Mouse (Mus musculus) liver, embryonic 16.5 days (tissue): ENCODE measurements around the gene Nup210. TPM values are rescaled to one million over a fixed set of nuclear protein-coding genes. Genes with fewer than 3 reads are reported as not detected.
A peak's percentile ranks its signal among the peaks of the same experiment; 100 is the strongest.

Source experiments
- ATAC-seq: fragments of 200-750 bp; cut with Nextera tagmentation; 2 replicates; pipeline ENCODE4 v1.8.0; 2017; ENCODE audit warnings: low read depth, mild to moderate bottlenecking, moderate number of reproducible peaks, moderate library complexity
- H3K27ac ChIP-seq: fragments of 300-500 bp; sonication (generic); 2 replicates; pipeline ENCODE4 v1.5.1; 2014; ENCODE audit warnings: mild to moderate bottlenecking, low read length
- H3K27me3 ChIP-seq: fragments of 300-500 bp; sonication (generic); 2 replicates; pipeline ENCODE4 v1.6.1; 2014; ENCODE audit warnings: low read depth, low read length, mixed read lengths; ENCODE audit not compliant: control insufficient read depth, insufficient read depth
- H3K36me3 ChIP-seq: fragments of 300-500 bp; sonication (generic); 2 replicates; pipeline ENCODE4 v1.6.1; 2014; ENCODE audit warnings: mild to moderate bottlenecking; ENCODE audit not compliant: control insufficient read depth, insufficient read depth
- H3K4me1 ChIP-seq: fragments of 300-500 bp; sonication (generic); 2 replicates; pipeline ENCODE4 v1.6.1; 2014; ENCODE audit warnings: low read depth, low read length, mixed read lengths; ENCODE audit not compliant: control insufficient read depth
- H3K4me2 ChIP-seq: fragments of 300-500 bp; sonication (generic); 2 replicates; pipeline ENCODE4 v1.6.1; 2014; ENCODE audit warnings: low read depth, low read length, mixed read lengths
- H3K4me3 ChIP-seq: fragments of 300-500 bp; sonication (generic); 2 replicates; pipeline ENCODE4 v1.5.1; 2014; ENCODE audit warnings: low read depth, mild to moderate bottlenecking, low read length
- H3K9ac ChIP-seq: fragments of 300-500 bp; sonication (generic); 2 replicates; pipeline ENCODE4 v1.6.1; 2014; ENCODE audit warnings: low read depth, low read length
- H3K9me3 ChIP-seq: fragments of 300-500 bp; sonication (generic); replicated peaks from 2 replicates; pipeline ENCODE4 v1.6.1; 2016; ENCODE audit warnings: low read length; ENCODE audit not compliant: control insufficient read depth
- WGBS: fragments of 180-500 bp; shearing (Covaris S2); extraction: QIAGEN DNeasy Blood & Tissue Kit; methylation state at CpG from one replicate; pipeline ENCODE4 v1.1.7; 2014; ENCODE audit not compliant: insufficient replicate concordance; 5-methylcytosine and 5-hydroxymethylcytosine counted together
- polyA plus RNA-seq: library from polyadenylated mRNA; unstranded; fragments of >200 nt; fragmentation: Nextera tagmentation; extraction: Ambion mirVana; gene quantifications from 2 replicates; pipeline ENCODE4 v1.2.1, GENCODE M21; 2015

Nup210 gene
- polyA plus RNA-seq, 1 experiment from 2014 or later = 33.2 TPM

DNA sequence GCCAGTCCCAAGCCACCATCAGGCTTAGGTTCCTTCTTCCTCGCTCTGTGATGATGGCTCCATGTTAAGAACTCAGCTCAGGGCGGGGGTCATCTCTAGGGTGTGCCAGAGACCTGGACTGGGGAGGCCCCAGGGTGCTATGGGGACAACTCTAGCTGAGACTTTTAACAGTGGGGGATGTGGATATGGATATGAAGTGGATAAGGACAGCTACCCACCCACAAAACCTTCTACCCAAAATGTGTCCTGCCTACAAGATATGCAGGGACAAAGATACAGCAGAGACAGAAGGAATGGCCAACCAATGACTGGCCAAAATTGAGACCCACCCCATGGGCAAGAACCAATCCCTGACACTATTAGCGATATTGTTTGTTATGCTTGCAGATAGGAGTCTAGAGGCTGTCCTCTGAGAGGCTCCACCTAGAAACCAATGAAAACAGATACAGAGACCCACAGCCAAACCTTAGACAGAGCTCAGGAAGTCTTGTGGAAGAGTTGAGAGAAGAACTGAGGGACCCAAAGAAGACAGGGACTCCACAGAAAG, 108.3 kb downstream of the Nup210 start:
- Histone ChIP-seq H3K9me3 (no peaks in the 10 kb centered on the region), H3K4me1 (peaks cover 38% of the 10 kb centered on the region), H3K27ac (peak overlapping the region; percentile 47), H3K4me3 (no peak overlapping the region), H3K36me3 (peaks cover 4% of the 10 kb centered on the region; the same call in 1 of the 2 replicates), H3K4me2 (peak overlapping the region; percentile 15; the same call in 1 of the 2 replicates), H3K27me3 (no peaks in the 10 kb centered on the region), H3K9ac (no peak overlapping the region)
- peak; percentile 77 for ATAC-seq
- 33% methylated on average over 3 of the region's 3 CpGs for WGBS

DNA sequence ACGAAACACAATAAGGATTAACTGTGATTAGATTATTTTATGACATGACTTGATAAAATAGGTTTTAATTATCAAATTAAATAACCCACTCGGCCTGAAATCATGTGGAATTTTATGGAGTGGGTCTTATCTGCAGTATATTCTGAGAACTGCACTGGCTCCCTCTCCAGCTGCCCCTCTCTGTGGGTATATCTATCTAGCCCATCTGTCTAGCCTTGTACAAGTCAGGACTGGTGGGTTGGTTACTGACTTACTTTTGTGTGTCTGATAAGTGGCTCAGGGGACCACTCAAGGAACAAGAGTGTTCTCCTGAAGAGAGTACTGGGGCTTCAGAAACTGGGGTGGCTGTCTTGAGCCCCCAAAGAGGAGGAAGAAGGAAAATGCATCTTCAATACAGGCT, 109.4 kb downstream of the Nup210 start:
- peak; percentile 74 for ATAC-seq
- peaks cover 45% of the 10 kb centered on the region for H3K4me1 ChIP-seq

DNA sequence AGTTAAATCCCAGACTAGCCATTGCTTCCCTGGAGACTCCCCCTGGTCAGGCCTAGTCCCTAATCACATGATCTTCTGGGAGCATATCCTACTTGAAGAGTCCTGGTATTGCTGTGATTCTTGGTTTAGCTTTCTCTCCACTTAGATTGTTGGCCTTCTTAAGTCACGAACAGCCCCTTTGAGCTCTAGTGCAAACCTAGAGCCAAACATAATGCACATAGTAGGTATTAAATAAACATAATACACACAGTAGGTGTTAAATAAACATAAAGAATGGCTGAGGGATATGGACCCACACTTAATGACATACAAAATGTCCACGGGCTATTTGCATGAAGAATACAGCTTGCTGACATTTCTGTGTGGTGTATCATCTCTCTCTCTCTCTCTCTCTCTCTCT, 112.5 kb downstream of the Nup210 start:
- Histone ChIP-seq H3K9ac (no peak overlapping the region), H3K4me2 (0 out of 2 replicates have a peak overlapping the region, but pooled peaks have one; percentile 19), H3K4me3 (no peak overlapping the region), H3K27ac (peak overlapping the region; percentile 0; the same call in 1 of the 2 replicates), H3K4me1 (peaks cover 61% of the 10 kb centered on the region), H3K36me3 (no peaks in the 10 kb centered on the region), H3K27me3 (no peaks in the 10 kb centered on the region), H3K9me3 (no peaks in the 10 kb centered on the region)
- ATAC-seq = no peak
- WGBS = 71% methylated on average over 2 of the region's 2 CpGs

More for the DNA sequence above, 109.4 kb downstream of the Nup210 start:
- peak overlapping the region; percentile 4; the same call in 1 of the 2 replicates for H3K9ac ChIP-seq
- H3K27ac ChIP-seq = peak overlapping the region; percentile 47
- H3K4me2 ChIP-seq = peak overlapping the region; percentile 15
- no peaks in the 10 kb centered on the region for H3K27me3 ChIP-seq
- 9% methylated on average over 2 of the region's 2 CpGs for WGBS
- H3K36me3 ChIP-seq = no peaks in the 10 kb centered on the region
- H3K9me3 ChIP-seq = no peaks in the 10 kb centered on the region
- H3K4me3 ChIP-seq = no peak overlapping the region

DNA sequence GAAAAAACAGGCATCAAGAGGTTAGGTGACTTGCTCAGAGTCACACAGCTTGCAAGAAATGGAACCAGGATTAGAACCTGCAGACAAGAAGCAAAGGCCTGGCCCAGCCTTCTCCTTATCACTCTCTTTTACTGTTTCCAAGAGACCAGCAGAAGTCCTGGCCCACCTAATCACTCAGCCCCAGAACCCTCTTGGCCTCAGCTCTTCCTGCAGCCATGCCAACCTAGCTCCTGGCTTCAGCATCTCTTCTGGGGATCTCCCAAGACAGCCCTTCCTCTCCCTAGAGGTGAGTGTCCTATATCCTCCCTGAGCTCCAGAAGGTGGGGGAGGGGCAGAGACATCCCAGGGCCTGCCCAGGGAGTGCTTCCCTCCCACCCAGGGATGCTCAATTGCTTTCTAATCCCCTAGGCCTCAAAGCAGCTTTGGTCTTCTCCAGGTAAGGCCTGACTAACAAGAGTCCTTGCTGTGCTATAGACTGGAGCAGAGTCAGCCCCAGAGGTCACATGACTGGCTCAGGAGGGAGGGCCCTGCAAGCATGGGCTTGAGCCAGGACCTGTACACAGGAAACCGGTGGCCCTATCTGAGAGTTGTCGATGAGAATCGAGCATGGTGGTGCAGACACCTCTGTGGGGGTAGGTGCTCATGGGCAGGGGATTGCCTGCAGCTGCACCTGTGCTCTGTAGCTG, 113.2 kb downstream of the Nup210 start:
- no peak overlapping the region; the same call in 1 of the 2 replicates for H3K27ac ChIP-seq
- no peak overlapping the region for H3K4me3 ChIP-seq
- WGBS = 4% methylated on average over 3 of the region's 3 CpGs

DNA sequence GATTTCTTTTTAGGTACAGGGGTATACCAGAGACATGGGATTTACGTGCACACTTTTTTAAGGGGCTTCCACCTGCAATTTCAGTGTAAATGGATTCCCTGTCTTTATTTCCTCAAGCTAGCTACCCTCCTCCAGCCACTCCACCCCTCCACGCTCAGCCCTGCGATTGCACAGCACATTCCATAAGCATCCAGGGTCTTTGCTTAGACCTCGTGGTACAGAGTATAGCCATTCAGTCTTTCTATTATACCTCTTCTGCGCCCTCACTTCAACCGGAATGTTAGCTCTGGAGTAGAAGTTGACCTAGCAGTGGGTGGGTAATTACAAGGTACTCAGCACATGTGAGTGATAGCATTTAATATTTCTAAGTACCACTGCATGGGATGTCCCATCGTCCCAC, 115.1 kb downstream of the Nup210 start:
- peaks cover 38% of the 10 kb centered on the region for H3K4me1 ChIP-seq
- no peaks in the 10 kb centered on the region for H3K9me3 ChIP-seq
- no peak overlapping the region for H3K4me2 ChIP-seq
- no peaks in the 10 kb centered on the region for H3K27me3 ChIP-seq
- no peak overlapping the region for H3K9ac ChIP-seq
- no peak for ATAC-seq
- WGBS = 53% methylated on average over 7 of the region's 7 CpGs
- H3K36me3 ChIP-seq = no peaks in the 10 kb centered on the region
- no peak overlapping the region for H3K4me3 ChIP-seq
- no peak overlapping the region for H3K27ac ChIP-seq

More for the DNA sequence above, 113.2 kb downstream of the Nup210 start:
- H3K9ac ChIP-seq = no peak overlapping the region
- no peaks in the 10 kb centered on the region for H3K27me3 ChIP-seq
- no peaks in the 10 kb centered on the region for H3K36me3 ChIP-seq
- H3K9me3 ChIP-seq = no peaks in the 10 kb centered on the region
- H3K4me1 ChIP-seq = peaks cover 55% of the 10 kb centered on the region
- peak overlapping the region; percentile 19 for H3K4me2 ChIP-seq
- ATAC-seq = peak; percentile 54

DNA sequence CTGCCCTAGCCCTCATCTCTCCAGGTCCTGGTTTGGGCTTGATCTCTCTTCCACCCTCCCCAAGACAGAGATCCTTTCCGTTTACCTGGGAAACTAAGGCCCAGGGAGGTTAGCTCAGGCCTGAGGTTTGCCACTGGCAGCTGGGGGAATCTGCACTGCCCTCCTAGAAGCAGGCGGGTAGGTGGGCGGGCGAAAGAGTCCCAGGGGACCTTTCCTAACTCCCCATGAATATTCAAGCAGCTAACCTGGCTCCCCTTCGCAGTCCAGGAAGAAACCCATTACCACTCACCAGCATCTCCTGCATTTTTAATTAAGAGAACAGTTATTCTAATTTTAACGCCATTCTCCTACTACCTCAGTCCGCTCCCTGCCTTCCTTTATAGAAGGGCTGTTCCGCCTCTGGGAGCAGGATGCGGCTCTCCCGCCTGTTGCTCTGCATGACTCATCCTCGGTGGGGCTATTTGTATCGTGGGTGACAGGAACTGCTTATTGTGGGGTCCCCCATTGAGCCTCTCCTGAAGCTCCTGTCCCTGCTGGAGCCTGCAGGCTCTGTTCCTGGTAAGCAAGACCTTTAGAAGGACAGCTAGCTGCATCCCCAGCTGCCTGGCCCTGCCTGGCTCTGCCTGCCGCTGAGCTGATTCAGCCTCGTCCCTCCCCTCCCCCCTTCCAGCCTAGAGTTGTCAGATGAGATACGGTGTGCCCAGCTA, 115.7 kb downstream of the Nup210 start:
- Histone ChIP-seq H3K4me1 (peaks cover 32% of the 10 kb centered on the region), H3K9me3 (no peaks in the 10 kb centered on the region), H3K4me2 (no peak overlapping the region), H3K9ac (no peak overlapping the region), H3K36me3 (no peaks in the 10 kb centered on the region), H3K27ac (no peak overlapping the region), H3K4me3 (no peak overlapping the region), H3K27me3 (no peaks in the 10 kb centered on the region)
- 29% methylated on average over 15 of the region's 15 CpGs for WGBS
- no peak for ATAC-seq

DNA sequence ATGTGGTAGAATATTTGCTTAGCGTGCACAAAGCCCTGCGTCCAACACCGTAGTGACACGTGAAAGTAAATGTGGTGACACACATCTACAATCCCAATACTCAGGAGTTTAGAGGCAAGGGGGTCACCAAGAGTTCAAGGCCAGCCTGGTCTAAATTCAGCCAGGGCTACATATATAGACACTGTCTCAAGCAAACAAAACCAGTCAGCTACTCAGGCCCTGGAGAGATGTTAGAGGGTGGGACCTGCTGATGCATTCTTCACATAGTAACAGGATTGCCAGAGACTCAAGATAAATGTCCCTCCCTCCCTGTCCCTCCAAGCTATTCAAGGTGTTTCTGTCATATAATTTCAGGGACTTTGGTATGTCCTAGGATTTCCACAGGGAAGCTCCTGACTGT, 117.5 kb downstream of the Nup210 start:
- Histone ChIP-seq H3K4me3 (no peak overlapping the region), H3K27ac (no peak overlapping the region), H3K4me2 (no peak overlapping the region), H3K36me3 (no peaks in the 10 kb centered on the region), H3K9ac (no peak overlapping the region), H3K9me3 (no peaks in the 10 kb centered on the region), H3K27me3 (no peaks in the 10 kb centered on the region), H3K4me1 (peaks cover 30% of the 10 kb centered on the region)
- ATAC-seq = no peak
- WGBS = 74% methylated on average over 4 of the region's 4 CpGs

DNA sequence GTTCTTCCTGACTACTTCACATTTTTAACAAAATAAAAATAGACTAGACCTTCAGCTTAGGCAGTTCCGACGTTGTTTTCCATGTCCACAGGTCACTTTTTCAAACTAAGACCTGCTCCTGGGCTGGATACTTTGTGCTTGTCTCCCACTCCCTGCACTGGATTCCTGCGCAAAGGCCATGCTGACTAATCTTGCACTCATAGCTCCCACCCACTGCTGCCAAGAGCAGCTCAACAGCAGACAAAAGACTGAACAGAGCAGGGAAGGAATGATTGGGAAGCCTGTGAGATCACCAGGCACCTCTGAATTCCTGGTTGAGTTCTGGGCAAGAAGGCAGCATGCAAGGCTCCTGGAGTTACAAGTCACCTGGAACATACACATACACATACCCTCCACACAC, 119.6 kb downstream of the Nup210 start:
- Histone ChIP-seq H3K9ac (no peak overlapping the region), H3K4me1 (peaks cover 20% of the 10 kb centered on the region), H3K4me2 (no peak overlapping the region), H3K27ac (no peak overlapping the region), H3K27me3 (no peaks in the 10 kb centered on the region), H3K4me3 (no peak overlapping the region), H3K9me3 (no peaks in the 10 kb centered on the region; the same call in 1 of the 2 replicates), H3K36me3 (no peaks in the 10 kb centered on the region)
- WGBS = 79% methylated on average over 3 of the region's 3 CpGs
- no peak for ATAC-seq

DNA sequence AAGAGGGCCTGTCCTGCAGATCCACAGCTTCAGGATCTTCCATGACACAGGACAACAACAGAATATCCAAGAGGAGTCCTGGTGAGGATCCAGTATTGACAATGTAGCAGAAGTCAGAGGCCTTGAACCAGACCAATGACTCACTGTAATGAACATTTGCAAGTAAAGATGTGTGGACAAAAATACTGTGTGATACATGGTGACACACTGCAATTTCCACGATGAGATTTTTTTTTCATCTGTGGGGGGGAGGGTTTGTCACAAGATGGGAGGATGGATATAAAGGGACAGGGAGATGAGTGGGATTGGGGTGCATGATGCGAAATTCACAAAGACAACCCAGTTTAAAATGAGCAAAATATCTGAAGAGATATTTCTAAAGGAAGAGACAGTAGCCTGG, 120.4 kb downstream of the Nup210 start:
- 82% methylated on average over 2 of the region's 2 CpGs for WGBS
- Histone ChIP-seq H3K27me3 (no peaks in the 10 kb centered on the region), H3K4me2 (no peak overlapping the region), H3K9ac (no peak overlapping the region), H3K27ac (no peak overlapping the region), H3K4me1 (peaks cover 16% of the 10 kb centered on the region), H3K36me3 (no peaks in the 10 kb centered on the region), H3K9me3 (no peaks in the 10 kb centered on the region; the same call in 1 of the 2 replicates), H3K4me3 (no peak overlapping the region)
- ATAC-seq = no peak
